Mouse (Mus musculus) A20 (cell line): ENCODE data around the gene Olfr59.

Experiments used
- DNase-seq: peaks from one replicate; pipeline ENCODE4 v3.0.0-alpha.2; 2011; ENCODE audit warnings: low read depth, low spot score

Gene Olfr59

DNA sequence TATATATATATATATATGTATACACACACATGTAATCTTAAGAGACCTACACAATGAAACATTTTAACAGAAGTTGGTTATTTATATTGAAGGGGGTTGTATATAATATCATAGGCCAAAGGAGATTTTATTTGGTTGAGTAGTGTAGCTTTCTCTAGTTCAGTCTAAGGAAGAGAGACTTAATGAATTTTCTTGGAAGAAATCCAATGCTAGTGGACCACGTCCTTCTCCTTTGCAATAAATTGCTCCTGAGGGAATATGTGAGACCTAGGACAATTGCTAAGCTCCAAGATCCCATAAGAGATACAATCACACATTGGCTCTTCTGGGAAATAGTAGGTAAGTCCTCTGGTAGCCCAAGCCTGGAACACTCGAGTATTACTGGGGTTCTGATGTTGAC, at the start of gene Olfr59:
TSS of gene Olfr59 (plus strand) at position 301 of the 400 bp plus-strand sequence.
- DNase-seq: no peak

DNA sequence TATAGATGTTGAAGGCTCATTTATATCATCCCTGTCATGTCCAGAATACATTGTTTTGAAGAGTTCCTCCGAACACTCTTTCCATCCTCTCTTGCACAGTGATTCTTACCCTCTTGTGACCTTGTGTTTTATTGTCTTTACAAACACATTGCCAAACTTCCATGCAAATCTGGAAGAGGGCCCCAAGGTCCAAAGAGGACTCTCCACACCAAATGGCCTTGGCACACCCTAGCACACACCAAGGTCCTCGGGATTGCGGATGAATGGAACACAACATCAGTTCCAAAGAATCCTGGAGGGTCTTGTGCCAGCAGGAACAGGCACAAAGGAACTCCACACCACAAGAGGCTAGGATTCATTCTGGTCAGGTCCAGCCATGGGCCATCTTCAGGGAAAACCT, 42.3 kb upstream of the Olfr59 start:
- no peak for DNase-seq

DNA sequence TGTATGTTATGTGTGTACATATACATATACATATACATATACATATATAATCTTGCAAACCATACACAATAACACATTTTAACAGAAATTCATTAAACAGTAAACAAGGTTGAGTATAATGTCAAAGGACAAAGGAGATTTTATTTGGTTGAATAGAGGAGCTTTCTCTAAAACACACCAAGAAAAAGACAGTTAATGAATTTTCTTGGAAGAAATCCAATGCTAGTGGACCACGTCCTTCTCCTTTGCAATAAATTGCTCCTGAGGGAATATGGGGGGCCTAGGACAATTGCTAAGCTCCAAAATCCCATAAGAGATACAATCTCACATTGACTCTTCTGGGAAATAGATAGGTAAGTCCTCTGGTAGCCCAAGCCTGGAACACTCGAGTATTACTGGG, 24.0 kb upstream of the Olfr59 start, which contains the start of gene Olfr406:
TSS of gene Olfr406 (plus strand) at position 301 of the 400 bp plus-strand sequence.
- DNase-seq: no peak

DNA sequence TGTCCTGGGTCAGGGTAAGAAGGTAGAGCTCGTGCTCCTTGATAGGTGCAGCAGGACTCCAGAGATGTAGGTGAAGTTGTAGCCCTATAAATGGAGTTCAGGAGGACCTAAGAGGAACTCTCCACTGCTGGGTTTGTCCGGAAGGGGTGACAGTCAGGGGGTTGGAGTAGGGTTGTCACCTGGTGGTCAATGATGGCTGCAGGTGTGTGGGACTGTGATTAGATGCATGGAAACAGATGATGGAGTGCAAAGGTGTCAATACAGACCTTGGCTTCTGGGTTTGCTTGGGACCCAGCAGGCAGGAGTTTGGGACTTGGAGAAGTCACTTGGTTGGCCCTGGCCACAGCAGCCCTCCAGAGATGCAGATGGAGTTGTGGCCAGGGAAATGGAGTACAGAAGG, 3.7 kb downstream of the Olfr59 start:
- no peak for DNase-seq

DNA sequence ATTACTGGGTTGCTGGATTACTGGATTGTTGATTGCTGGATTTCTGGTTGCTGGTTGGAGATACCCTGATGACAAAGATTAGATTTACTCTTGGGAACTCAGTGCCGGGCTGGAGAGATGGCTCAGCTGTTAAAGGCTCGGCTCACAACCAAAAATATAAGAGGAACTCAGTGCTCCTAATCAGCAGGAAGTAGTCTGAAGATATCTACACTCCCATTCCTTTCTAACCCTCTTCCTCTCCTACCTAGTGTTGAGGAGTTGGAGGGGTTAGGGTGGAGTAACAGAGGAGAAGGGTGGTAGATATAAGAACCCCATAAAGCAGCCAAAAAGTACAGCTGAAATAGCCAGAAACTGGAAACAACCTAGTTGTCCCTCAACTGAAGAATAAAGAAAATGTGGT, 42.5 kb downstream of the Olfr59 start:
- DNase-seq: no peak

DNA sequence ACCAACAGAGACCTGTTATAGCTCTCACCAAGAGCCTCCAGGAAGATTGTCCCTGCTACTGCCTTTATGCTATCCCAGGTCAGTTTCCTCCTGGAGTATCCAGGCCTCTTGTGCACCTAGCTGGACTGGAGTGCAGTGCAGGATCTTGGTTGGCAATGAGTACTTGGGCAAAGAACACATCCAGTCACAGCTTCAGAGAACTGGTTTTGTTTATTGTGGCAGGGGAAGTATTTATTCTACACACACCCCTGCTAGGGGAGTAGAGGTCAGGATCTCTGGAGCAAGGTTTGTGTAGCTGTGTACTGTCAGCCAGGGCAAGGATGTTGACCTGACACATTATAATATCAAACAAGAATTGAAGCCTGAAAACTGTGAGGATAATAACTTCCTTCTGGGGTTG, 45.2 kb downstream of the Olfr59 start:
- no peak for DNase-seq

DNA sequence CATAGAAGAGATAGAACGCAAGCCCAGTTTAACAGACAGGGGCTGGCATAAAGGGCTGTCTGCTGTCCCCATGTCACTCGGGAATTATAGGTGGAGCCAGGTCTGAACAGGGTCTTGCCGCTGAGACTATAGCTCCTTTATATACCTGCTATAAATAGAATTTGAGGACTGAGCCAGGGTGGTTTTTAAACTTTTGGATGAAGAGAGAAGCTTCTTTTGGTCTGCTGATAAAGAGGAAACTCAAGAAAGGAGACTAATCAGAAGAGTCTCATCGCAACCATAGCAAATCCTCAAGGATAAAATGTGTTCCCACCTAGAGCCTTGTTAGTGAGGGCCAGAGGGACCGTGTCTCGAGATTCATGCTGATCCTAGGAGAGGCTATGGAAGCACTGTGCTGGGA, 54.4 kb downstream of the Olfr59 start, which contains the start of gene Olfr410:
TSS of gene Olfr410 (minus strand) at position 101 of the 400 bp plus-strand sequence.
- no peak for DNase-seq
